Mouse (Mus musculus) layer of hippocampus, postnatal 10 days (tissue): ENCODE measurements around the gene Fbh1. TPM values are rescaled to one million over a fixed set of nuclear protein-coding genes. Genes with fewer than 3 reads are reported as not detected.
A peak's percentile ranks its signal among the peaks of the same experiment; 100 is the strongest.

Source experiments
- DNase-seq, 2 experiments: peaks; one replicate each; pipeline ENCODE4 v3.0.0; 2021; ENCODE audit warnings: low spot score in 2 of 2
- long read RNA-seq: library from polyadenylated mRNA; stranded (forward); transcript quantifications from one replicate; pipeline ENCODE4 v2.0.0, GENCODE M21; 2023
- total RNA-seq, 2 experiments: library from RNA; stranded (reverse); gene quantifications; 2 replicates each; pipeline ENCODE4 v1.2.3; 2021

Gene Fbh1
- 10 to 100 TPM; 73.2 to 77.0 TPM for total RNA-seq
- long read RNA-seq, transcript Fbh1-201 (21 exons, 3,567 nt), result major isoform, 22 of 43 reads
- long read RNA-seq, partial matches to known transcripts, result 9 of 43 reads
- long read RNA-seq, other reads (novel, unspliced or antisense), result 12 of 43 reads

GRCm38 (mm10) chr2:11777091-11778068 is at the start of gene Fbh1, which contains the start of gene Ankrd16:
Gene Fbh1, minus strand, starts transcription at chr2:11777582.
Gene Ankrd16, plus strand, starts transcription at chr2:11777876.
- peak; percentile 100 for DNase-seq

GRCm38 (mm10) chr2:11801299-11801930 is 24.0 kb upstream of the Fbh1 start:
- no peak for DNase-seq

- no peak for DNase-seq
These were observed 20.6 kb upstream of the Fbh1 start for GRCm38 (mm10) chr2:11797930-11798364.

GRCm38 (mm10) chr2:11794668-11795067 is 17.3 kb upstream of the Fbh1 start:
- no peak for DNase-seq

DNA sequence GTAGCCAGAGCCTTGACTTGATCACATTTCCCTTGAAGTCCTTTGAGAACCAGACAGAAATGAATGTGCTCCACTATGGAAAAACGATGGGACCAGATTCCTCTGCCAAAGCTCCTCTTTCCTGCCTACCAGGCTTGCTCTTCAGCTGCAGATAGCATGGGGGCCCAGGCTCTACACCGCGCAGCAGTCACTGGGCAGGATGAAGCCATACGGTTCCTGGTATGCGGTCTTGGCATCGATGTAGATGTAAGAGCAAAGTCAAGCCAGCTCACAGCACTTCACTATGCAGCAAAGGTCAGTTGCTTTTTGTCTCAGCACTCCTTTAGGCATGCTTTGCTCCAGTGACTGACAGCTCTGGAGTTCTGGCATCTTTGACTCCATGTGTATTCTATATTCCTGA is 6.8 kb upstream of the Fbh1 start:
- DNase-seq, result no peak

- DNase-seq, result peak; percentile 74 to 82
These were observed 873 bp upstream of the Fbh1 start for GRCm38 (mm10) chr2:11778087-11778823.

DNA sequence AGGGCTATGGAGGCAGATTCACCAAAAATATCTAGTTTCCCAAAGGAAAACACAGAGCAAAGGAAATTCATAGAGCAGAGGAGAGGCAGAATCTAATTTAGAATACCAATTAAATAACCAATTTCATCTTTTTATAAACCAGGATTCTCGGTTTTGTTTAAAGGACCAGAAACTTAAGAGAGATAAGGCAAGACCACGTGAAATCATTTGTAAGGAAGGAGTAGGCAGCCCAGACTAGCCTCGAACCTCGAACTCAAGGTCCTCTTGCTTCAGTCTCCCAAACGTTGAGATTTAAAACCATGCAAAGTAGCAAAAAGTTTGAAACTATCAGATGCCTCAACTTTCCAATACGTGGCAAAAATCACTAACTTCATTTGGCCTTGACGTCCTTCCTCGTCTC is 967 bp downstream of the Fbh1 start:
- DNase-seq, result no peak

DNA sequence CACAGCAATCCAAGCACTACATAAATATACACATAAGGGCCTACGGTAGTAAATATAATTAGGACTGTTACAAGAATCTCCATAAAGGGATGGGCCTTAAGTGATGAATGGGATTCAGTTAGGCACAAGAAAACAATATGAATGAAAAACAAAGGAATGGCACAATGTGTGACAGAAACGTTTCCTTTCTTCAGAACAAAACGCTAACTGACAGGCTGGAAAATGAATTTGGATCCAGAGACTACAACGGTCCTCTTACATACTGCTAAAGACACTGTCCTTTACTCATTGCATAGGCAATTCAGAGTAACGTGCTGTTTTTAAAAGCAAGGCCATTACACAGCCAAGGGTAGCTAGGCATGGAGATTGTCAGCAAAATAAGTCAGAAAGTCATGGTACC is 2.3 kb downstream of the Fbh1 start:
- DNase-seq, result no peak

- DNase-seq, result no peak
These were observed 3.0 kb downstream of the Fbh1 start for GRCm38 (mm10) chr2:11774426-11774825.

- no peak for DNase-seq
These were observed 5.0 kb downstream of the Fbh1 start for GRCm38 (mm10) chr2:11772401-11772800.

GRCm38 (mm10) chr2:11771701-11772100 is 5.7 kb downstream of the Fbh1 start:
- no peak for DNase-seq

- no peak for DNase-seq
These were observed 10.2 kb downstream of the Fbh1 start for GRCm38 (mm10) chr2:11767161-11767545.

- DNase-seq, result no peak
These were observed 10.8 kb downstream of the Fbh1 start for GRCm38 (mm10) chr2:11766485-11767160.

DNA sequence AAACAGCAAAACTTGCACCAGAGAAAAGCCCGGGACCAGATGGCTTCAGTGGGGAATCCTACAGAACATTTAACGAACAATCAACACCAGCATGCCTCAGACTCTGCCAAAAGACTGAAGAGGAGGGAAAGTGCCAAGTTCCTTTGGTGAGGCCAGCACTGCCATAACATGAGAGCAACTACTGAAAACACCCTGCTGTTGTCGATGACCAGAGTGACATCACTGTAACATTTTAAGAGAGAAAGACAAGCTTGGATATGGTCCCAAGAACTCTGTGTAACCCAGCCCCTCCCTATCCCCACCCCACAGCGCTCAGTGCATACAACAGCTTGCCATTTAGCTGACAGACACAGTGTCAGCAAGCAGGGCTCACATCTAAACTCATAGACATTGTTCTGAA is 11.7 kb downstream of the Fbh1 start:
- peak; percentile 33 to 34 for DNase-seq

DNA sequence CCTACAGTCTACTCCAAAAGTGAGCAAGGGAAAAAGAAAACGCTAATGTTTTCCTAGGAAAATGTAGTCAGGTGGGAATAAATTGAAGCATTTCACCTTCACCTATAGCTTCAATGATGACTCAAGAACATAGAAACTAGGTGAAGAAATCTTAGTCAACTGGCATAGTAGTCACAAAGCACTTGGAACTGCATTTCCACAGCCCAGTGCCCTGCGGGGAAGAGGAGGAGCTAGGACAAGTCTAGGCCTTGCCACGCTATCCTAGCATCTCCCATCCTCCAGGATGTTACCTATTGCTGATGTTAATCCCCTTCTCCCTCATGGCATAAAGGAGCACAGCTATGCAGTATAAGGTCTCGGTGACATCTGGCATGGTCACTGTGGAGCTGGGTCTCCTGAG is 14.8 kb downstream of the Fbh1 start:
- DNase-seq, result no peak

- no peak for DNase-seq
These were observed 37.8 kb downstream of the Fbh1 start for GRCm38 (mm10) chr2:11739516-11740051.

DNA sequence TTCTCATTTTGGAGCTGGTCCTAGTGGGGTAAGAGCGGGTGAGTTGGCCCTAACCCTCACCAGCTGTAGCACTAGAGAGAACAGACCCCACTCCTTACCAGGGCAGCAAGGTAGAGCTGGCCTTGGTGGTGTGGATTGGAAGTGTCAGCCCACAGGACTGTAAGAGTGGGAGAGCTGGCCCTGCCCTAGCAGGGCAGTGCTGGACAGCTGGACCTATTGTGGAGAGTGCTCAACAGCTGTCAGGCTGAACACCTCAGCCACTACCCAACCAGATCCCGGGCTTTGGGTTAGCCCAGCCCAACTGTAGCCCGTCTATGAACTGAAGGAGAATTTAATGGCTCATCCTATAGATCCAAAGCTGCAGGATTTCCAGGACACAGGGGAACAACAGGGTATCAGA is 38.6 kb downstream of the Fbh1 start:
- DNase-seq, result no peak

- no peak for DNase-seq
These were observed 41.5 kb downstream of the Fbh1 start for GRCm38 (mm10) chr2:11735853-11736252.

GRCm38 (mm10) chr2:11732978-11733377 is 44.4 kb downstream of the Fbh1 start:
- DNase-seq, result no peak

DNA sequence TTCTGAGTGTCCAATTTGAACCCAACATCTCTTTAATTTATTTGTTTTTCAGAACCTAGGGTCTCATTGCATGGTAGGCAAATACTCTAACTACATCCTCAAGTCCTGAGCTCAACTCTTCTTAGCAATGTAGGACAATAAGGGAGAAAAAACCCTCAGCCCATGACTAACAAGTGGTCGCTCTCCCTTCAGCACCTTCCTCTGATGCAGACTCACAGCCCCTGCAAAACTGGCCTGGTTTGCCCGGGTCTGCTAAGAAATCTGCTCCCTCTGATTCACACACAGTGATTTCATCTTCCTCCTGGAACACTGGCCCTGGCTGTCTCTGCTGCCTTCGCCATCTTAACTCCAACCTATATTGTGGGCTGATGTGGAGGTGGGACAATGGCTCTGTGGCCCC is 48.3 kb downstream of the Fbh1 start:
- DNase-seq, result no peak

DNA sequence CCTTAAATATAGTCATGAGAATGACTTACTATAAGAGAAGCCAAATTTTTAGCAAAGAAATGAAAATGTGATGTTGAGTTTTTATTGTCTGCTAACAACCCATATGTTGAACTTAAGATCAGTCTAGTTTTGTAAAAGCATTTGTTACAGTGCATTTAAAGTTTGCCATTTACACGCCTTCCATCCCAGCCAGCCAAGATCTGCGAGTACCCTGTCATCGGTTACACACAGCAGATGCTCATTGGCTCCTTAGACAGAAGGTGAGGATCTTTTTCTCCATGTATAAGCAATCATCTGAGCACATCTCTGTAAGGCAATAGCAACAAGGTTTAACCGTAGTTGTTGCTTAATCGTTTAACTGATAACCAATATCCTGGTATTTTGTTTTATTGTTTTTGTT is 49.8 kb downstream of the Fbh1 start:
- no peak for DNase-seq
